Mouse (Mus musculus) gonadal fat pad, adult 2 months (tissue): ENCODE results near the gene Spata17. TPM values are rescaled to one million over a fixed set of nuclear protein-coding genes. Genes with fewer than 3 reads are reported as not detected.
A peak's percentile ranks its signal among the peaks of the same experiment; 100 is the strongest.
"Not testable (repeated sequence)": the region's sequence is repeated elsewhere in the genome, so short reads cannot be mapped to it uniquely, and the experiment has no call there.

Source experiments
- DNase-seq: peaks from one replicate; pipeline ENCODE4 v3.0.0-alpha.2; 2012; ENCODE audit warnings: low read depth
- polyA plus RNA-seq: library from polyadenylated mRNA; depleted of rRNA; stranded (reverse); fragments of >200 nt; gene quantifications from 2 replicates; pipeline ENCODE4 v1.2.3, GENCODE M21; 2012

Spata17 gene
- polyA plus RNA-seq, 1 experiment: 1.8 TPM

DNA sequence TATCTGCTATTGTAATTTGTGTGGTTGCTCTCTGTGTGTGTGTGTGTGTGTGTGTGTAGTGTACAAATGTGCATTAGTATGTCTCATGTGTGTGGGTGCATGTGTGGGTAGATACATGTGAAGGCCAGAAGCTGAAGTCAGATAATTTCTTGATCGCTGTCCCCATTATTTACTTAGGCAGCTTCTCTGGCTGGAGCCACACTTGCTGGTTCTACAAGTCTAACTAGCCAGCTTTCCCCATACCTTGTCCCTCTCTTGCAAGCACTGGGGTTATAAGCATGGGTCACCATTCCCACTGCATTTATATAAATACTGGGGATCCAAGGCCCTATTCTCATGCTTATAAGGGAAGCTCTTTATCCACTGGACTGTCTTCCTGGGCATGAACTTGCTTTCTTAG lies 39.3 kb downstream of the Spata17 start:
- DNase-seq: peak; percentile 51

DNA sequence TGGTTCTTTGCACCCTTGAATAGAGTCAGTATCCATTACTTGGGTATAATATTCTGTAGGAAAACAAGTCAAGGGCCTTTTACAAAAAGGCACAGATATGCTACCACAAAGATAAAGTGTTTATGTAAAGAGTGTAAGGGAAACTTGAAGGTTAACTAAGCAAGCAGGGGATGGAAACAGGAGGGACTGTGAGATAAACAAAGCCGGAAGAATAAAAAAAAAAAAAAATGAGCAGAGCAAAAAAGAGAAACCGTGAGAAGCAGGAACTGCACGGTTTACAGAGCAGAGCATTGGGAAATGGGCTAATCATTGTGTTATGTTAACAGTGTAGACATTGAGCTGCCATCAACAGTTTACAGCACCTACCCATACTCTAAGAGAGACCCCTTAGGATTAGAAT lies 44.9 kb downstream of the Spata17 start:
- no peak for DNase-seq

DNA sequence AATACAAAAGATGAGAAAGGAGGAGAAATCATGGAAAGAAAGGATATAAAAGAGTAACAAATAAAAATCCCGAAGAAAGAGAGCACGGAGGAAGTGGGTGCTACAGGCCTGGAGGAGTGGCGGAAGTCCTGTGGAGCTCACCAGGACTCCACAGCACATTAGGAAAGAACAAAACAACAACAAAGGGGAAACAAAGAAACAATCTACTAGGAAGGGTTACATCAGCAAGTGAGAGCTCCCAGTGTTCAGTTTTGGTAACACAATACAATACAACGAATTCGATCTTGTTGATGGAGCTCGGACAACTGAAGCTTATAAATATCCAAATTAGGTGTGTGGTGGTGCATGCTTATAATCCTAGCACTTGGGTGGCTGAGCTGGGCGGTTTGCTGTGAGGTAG lies 45.6 kb downstream of the Spata17 start:
- DNase-seq: no peak

DNA sequence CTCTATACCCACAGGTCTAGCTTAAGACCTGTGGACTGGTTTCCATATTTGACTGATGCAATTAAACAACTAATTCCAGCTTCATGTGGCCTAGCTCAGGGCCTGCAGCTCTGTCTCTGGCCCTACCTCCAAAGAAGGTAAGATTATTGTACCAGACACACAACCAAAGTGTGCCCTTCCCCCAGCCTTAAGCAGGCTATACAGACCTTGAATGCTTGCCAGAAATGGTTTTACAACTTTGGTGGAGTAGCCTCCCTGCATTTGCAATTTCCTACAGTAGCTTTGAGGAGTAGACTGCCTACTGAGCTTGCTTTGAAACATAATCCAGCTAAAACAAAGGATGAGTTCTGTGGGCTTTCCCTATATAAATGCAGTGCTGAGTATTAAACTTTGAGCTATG lies 51.7 kb downstream of the Spata17 start:
- DNase-seq: no peak

DNA sequence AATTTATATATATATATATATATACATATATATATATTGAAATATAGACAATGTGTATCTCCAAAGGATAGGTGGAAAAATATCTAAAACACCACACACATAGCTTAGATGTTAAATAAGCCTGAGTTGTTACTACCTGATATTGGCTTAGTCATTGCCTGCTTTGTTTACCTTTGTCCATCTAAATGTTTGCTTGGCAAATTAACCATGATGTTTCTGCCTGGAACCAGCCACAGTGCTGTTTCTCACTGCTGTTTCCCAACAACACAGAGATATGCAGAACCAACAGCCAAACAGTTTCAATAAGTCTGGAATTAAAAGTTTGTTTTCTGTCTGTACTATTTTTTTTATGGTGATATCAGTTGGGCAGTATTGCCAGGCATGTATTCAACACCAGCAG lies 59.6 kb downstream of the Spata17 start:
- DNase-seq: no peak

DNA sequence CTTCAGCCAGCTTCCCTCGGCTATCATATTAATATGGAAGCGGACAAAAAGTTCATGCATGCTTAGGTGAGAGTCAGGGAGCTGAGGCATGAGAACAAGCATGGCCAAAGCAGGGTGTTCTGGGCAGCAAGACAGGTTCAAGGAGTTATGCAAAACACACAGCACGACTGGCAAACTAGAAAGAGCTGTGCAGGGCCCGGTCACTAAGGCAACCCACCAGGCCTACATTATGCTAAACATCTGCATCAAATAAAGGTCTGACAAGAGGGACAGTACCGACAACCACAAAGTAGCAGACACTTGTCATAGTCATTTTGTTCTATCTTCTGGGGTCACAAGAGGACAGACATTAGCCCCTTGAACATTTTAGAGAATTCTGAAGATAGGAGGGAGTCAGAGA lies 61.6 kb downstream of the Spata17 start:
- no peak for DNase-seq

DNA sequence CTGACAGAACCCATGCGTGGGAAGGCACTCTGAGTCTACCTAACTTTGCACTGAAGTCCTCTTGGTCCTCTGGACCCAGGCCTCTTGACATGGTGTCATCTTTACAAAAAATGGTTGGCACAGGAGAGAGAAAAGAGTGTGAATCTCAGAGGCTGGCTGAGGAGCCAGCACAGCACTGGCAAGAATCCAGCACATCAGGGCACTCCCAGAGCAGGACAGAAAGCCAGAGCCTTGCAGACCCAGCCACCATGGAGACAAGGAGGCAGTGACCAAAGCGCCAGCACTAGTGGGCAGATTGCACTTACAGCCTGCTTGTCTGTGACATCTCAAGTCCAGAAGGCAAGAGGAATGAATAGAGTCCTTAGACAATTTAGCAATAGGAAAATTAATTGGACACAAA lies 62.7 kb downstream of the Spata17 start:
- no peak for DNase-seq

DNA sequence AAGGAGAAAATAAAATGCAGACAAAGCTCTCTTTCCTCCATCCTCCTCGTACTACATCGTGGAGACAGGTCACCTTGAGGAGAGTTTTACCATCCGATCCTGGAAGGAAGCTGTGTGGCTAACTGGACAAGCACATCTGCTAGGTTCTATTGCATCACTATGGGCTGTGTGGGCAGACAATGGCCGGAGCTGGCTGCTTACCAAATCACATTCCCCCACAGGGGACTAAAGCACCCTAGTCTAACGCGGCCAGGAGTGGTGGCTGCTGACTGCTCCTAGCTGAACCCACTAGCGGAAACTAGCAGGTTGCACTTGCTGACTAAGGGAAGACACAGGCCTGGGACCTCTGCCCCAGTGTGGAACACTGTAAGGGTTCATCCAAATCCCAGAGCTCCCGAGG lies 72.3 kb downstream of the Spata17 start:
- no peak for DNase-seq

DNA sequence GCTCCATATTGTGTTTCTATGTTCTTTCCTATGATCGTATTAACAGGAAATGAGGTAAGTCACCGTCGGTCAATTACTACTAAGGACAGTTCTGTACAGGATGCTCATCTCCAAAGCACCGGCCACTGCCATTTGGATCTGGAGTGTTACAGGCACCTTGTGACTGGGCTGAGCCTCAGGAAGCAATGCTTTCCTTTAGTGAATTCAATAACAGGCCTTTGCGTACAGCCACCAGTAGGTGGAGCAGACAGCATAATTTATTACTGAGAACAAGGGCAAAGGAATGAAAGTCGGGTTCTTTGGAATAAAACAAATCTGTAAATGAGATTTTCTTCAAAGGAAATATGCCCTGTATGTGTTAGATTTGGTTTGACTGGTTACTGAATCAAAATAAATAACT lies 77.8 kb downstream of the Spata17 start:
- no peak for DNase-seq

DNA sequence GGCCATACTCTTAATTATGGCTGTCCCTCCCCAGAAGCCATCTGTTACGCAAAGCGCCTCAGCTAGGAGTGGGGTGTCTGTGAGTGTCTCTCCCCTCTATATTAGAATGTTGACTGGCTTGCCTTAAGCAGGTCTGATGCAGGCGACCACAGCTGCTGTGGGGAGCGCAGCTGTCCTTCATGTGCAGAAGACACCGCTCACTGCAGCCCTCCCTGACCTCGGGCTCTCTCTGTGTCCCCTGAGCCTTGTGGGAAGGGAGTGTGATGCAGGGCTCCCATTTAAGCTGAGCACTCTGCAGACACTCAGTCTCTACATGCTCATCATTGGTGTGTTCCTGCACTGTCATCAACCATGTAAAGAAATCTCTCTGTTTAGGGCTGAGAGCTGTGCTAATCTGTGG lies 79.4 kb downstream of the Spata17 start:
- DNase-seq: no peak

DNA sequence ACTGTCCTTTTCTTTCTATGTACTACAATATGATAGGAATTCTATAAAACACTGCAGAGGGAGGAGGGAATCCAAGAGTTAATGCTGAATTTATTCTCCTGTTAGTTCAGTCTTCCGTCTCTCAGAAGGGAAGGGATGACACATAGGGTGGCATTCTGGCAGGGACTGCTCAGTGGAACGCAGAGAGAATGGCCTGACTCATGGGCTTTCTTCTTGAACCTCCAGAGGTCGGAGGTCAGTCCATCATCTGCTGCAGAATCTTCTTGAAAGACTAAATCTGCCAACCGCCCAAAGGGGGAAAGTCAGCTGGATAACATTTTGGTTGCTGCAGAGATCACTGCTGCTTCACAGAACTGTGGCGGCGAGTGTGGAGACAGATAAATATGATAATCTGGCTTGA lies 81.4 kb downstream of the Spata17 start:
- DNase-seq: no peak

DNA sequence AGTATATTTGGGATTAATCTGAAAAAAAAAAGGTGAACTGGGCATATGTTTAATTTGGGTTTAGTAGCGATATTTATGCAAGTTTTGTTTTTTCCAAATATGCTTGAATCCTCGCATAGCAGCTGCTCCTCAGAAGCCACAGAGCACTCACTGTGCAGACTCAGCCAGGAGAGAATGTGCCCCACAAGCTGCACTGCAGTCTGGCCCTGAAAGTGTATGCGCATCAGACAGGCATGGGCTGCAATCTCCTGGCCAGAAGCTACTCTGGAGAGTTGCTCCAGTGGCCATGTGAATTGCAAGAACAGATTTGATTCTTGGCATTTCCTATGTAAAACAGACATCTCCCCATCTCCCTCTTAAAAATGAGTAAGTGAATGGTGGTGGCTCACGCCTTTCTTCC lies 82.9 kb downstream of the Spata17 start:
- DNase-seq: no peak

DNA sequence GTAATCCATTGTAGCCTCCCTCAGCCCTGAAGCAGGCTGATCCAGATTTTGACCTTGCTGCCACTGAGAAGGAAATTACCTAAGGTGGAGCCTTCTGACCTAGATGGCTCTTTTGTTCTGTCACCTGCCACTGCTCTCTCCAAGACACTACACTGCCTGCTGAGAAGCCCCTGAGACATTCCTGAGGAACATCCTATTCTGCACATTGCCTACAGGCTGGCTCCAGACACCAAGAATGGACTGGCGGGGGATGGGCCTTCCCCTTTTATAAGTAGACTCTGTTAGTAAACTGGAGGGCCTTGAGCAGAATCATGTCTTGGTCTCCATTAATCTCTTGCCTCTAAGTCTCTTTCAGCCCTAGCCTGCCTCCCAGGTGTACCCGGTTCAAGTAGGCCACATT lies 87.7 kb downstream of the Spata17 start:
- not testable (repeated sequence) for DNase-seq

DNA sequence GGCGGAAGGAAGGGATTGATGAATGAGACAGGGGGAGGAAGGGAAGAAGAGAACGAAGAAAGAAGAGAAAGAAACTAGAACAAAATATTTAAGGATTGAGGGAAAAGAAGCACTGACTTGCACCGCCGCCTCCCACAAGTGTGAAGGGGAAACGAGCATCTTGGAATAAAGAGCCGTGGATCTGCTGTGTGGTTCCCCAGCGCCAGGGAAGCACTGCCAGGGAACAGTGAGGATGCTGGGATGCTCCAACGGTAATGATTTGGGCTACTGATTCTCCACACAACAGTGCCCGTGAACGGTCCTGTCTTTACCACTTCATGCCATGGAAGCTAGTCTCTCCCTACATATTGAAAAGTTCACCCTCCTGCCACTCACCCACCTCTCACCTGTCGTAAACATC lies 89.5 kb downstream of the Spata17 start:
- no peak for DNase-seq

DNA sequence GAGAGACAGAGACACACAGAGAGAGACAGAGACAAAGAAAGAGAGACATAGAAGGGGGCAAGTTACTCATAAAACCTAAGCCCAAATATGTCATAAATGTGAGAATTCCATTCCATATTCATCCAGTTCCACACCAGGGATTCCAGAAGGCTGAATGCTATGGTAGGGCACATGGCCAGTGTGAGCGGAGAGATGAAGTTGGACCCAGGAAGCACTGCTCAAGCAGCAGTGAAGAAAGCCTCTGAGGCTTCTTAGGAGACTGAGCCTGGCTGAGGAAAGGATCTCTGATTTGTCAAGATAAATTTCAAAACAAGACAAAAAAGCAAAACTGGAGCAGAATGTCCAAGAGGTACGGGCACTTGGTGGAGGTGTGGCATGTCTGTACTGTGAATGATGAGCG lies 90.3 kb downstream of the Spata17 start:
- DNase-seq: no peak

DNA sequence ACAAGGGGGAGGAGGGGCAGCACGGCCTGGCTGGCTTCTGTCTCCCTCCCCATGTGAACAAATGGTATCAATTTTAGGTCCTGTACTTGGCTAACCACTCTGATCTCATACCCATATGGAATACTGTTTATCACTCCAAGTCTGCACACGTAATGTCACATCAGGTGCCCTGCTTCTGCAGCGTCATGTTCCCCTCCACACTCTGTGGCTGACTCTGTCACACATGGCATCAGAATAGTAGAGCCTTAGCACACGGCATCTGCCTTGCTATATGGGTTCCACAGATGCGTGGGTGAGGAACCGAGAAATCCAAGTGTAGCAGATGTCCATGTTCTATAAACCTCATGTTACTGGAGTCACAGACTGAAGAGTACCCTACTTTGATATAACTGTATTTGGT lies 96.0 kb downstream of the Spata17 start:
- no peak for DNase-seq

DNA sequence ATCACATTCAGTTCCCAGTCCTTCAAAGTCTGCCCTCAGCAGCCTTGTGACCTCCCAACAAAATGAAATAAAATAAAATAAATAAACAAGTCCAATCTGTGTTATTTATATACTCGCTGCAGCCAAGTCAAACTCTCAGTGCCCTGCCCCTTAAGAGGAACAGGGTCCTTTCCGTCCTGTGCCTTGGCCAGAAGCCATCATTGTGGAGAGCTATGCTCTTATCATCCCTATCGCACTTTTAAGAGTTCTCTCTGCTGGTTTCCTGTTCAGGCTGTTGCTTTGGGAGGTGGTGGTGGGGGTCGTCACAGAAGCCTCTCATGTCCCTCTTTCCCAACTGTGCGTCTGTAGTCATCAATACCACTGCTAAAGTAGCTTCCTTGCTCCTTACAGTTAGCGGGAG lies 97.2 kb downstream of the Spata17 start:
- DNase-seq: no peak

DNA sequence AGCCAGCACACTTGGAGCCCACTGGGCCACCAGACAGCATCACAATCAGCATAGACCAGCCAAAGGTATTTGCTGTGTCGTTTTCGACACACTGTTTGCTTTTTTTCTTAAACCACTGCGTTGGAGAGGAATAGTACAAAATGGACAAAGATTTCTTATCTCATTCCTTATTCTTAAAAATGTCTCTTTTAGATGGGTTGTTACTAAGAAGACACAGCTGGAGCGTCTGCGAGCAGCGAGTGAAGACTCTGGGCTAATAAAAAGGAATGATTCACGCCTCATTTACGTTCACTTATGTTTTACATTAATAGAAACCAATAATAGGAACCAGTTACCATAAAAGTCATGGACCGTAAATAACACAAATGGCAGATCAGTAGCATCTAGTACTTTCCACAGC lies 101.5 kb downstream of the Spata17 start:
- no peak for DNase-seq

DNA sequence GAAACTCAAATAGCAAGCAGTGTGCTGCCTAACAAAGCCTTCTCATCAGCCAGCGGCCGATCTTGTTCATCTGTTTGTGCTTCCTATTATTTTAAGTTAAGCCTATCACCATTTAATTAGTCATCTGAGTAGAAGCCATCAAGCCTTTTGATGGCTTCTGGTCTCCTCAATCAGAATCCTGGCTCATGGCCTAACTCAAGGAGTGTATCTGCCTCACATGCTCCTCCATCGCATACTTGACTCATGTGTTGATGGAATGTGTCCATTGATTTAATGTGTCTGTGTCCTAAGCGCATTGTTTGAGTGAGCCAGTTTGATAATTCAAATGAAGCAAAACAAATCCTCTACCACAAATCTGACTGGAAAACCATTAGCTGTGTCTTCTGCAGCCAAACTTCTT lies 113.1 kb downstream of the Spata17 start:
- DNase-seq: no peak

DNA sequence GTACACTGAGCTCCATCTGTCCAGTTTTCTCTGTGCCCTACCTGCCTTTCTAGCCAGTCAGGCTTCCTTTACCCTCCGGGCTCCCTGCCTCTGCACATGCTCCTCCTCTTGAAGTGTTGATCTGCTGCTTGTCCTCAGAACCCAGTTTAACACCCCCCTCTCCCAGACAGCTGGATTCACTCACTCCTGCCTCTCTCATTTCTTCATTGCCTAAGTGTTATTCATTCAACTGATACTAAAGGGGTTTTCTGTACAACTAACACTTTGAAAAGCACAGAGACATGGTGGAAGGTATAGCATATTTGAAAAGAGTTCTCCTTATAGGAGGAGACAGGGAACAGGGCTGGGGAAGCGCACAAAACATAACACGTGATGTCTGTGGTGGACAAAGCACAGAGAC lies 114.1 kb downstream of the Spata17 start:
- DNase-seq: no peak

DNA sequence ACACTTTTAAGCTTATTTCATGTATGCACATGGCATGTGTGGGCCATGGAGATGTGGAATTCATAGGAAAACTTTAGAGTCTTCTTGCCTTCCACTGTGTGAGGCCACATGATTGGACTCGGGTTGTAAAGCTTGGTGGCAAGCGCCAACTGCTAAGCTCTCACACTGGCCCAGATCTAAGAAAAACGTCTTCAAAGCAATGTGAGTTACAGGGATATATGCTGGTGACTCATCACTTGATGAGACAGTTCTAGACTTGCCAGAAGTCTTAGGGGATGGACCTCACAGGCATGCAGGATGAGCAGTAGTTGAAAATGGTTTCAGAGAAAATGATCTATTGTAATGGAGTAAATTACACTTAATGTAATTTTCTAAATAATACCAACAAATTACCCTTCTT lies 114.6 kb downstream of the Spata17 start:
- no peak for DNase-seq

DNA sequence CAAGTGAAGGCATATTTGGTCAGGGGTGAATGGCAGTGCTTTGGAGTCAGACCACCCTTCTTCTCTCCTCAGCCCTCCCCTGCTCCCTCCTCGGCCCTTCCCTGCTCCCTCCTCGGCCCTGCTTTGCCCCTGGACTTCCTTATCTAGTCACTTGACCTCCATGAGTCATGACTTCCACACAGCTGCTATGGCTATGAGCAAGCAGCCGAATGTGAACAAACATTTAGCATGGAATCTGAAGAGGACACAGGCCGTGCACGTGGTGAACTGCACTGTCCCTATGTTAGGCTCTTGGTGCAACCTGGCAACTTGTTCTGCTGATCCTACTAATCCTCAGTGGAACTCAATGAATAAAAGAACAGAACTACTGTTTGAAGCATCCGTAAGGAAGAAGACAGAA lies 117.0 kb downstream of the Spata17 start:
- no peak for DNase-seq

DNA sequence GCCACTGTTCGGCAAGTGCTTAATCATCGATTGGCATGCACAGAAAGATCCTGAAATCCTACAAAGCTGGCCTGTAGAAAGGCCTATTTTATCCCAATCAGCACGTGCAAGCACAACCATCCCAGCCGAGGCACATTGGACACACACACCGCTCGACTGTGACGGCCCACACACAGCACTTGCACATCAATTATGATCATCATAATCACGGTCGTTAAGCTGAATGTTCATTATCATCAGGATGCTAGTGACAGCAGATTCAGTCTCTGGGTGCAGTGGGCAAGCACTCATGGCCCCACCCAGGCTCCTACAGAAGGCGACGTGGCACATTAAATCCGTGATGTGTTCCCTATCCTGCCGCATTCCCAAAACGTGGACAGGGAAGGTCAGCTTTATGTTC lies 122.7 kb downstream of the Spata17 start:
- no peak for DNase-seq

DNA sequence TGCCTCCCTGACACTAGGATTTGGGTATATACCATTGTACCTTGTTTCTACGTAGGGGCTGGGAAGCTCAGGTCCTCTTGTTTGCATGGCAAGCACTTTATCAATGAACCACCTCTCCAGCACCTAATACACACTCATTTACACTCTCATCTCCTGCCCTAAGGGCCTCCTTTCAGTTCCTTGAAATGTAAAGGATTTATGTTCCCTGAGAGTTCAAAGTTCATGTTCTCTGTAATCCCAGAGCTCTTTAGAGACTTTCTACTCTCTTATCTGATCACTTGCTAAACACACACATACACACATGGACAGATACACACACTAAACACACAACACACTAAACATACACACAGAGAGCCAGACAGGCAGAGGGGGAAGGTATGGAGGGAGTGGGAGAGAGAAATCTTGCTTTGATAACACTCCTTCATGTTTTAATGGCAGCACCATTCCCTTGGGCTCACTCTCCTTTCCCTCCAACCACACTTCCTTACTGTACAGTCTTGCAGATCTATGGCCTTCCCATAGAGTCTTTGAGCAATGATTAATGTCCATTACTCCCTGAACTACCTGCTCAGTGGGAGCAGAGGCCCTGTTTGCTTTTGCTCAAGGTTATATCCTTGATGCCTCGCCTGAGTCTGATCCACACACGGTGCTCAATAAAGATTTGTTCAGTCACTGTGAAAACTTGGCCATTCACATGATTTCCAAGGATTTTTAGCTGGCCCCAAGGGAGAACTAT lies 126.4 kb downstream of the Spata17 start:
- DNase-seq: no peak
